Mouse (Mus musculus) cerebellum, postnatal 4 days (tissue): ENCODE data around the gene Scpep1.
A peak's percentile ranks its signal among the peaks of the same experiment; 100 is the strongest.

Source experiments
- DNase-seq, 2 experiments: peaks; one replicate each; pipeline ENCODE4 v3.0.0; 2022; ENCODE audit warnings: low spot score in 2 of 2, mixed read lengths in 1 of 2

Scpep1 gene

DNA sequence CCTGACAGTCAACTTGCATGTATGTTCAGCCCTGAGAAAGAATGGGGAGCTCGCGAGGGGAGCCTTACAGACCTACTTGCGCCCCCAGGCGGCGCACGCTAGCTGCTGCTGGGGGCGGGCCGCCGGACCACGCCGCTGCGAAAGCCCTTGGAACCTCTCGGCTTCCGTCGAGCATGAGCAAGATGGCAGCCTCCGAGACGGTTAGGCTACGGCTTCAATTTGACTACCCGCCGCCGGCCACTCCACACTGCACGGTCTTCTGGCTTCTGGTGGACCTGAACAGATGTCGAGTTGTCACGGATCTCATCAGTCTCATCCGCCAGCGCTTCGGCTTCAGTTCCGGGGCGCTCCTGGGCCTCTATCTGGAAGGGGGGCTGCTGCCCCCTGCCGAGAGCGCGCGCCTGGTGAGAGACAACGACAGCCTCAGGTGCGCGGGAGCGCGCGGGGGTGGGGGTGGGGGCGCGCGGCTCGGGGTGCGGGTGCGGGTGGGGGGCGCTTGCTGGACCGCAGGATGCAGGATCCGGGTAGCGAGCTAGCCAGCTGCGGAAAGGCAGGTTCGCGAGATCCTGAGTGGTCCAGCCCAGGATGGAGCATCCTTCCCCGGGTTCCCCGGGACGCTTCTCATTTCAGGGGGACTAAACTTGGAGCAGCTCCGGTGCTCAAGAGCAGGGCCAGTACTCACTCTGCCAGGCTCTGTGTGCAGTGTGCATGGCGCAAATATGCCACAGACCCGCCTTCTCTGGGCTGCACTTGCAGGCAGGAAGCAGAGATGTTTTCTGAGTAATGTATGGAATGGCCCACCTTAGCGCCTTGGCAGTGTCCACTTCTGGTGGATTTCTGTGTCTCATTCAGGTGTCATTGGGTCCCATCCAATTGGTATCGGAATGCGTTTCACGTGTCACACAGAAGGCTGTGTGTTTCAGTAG is 18.8 kb upstream of the Scpep1 start:
- DNase-seq, result peak; percentile 91 to 96

DNA sequence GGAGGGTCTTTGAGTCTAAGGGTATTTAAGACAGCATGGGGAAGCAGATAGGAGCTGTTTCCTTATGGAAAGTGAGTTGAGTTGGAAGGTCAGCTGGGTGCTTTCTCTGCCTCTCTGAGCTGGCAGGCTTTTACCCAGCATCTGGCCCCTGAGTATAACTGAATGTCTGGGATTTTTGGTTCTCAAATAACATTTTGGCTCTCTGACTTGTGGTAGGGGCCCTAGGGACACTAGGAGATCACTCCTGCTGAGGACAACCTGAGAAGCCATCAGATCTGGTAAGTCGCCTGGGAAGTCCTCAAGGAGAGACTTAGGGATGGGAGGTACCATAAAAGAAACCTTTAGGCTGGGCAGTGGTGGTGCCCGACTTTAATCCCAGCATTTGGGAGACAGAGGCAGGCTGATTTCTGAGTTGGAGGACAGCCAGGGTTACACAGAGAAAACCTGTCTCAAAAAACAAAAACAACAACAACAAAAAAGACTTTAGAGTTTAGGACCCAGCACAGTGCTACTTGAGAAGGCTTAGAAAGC is 15.0 kb upstream of the Scpep1 start, which contains the start of gene Coil:
TSS of gene Coil (plus strand) at position 51 of the 531 bp plus-strand sequence.
- peak in 1 of 2 experiments; percentile 14 for DNase-seq

- DNase-seq, result no peak
These were observed 11.7 kb upstream of the Scpep1 start, which contains the start of gene Elobl for GRCm38 (mm10) chr11:88966881-88967361. Gene Elobl, minus strand, starts transcription at chr11:88966931.

GRCm38 (mm10) chr11:88958851-88959250 is 3.6 kb upstream of the Scpep1 start:
- no peak for DNase-seq

DNA sequence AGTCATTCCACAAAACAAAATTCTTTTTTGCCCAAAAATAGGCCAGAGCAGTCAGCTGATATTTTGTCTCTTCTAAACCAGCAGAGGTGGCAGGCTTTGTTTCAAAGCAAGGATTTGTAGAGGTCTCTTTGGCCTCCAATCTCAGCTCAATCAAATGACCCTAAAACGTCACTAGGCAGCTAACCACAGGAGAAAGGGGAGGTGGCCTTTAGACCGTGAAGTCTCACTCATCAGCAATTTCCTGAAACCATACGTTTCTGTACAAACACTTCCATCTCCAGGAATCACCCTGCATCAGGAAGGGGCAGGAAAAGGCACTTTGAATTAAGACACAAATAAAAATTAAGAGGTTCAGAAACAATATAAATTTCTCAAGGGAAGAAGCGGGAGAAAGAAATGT is 462 bp downstream of the Scpep1 start:
- DNase-seq, result no peak

DNA sequence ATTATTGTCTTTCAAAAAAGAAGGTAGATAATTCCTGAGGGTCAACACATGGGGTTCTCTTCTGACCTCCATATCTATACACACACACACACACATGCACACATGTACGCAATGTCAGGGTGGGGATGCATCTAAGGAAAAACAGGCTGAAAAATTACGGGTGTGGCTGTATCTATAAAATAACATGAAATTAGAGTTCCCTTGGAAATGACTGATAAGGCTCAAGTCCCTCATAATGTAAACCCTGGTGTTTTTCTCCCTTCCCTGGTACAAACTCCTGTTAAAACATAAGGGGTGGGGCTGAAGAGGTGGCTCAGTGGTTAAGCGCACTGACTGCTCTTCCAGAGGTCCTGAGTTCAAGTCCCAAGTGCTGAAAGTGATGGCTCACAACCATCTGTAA is 1.7 kb downstream of the Scpep1 start:
- DNase-seq, result no peak

DNA sequence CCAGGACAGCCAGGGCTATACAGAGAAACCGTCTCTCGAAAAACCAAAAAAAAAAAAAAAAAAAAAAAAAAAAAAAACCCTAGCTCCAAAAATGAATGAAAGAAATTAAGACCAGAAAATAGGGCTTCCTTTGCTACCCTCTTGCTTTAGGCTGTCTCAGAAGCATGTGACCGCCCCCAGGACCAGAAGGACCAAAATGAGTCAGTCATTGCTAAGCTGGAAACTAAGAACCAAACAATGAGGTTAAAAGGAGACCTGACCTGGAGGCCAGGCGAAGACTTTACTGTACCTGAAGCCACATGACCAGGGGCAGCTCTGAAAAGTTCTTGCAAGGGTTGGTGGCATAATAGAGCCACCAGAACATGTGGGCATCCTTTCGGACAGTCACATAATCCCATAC is 3.1 kb downstream of the Scpep1 start:
- no peak for DNase-seq

DNA sequence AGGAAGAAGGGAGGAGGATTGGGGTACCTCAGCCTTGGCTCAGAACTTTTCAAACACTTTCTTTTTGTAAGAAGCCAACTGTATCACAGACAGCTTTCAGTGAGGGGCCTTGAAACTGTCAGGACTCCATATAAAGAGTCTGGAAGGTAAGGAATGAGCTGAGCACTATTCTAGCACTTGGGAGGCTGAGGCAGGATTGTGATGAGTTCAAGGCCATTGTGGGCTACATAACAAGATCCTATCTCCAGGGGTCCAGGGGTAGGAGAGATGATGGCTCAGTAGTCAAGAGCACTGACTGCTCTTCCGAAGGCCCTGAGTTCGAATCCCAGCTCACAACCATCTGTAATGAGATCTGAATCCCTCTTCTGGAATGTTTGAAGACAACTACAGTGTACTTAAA is 3.7 kb downstream of the Scpep1 start:
- DNase-seq, result no peak

DNA sequence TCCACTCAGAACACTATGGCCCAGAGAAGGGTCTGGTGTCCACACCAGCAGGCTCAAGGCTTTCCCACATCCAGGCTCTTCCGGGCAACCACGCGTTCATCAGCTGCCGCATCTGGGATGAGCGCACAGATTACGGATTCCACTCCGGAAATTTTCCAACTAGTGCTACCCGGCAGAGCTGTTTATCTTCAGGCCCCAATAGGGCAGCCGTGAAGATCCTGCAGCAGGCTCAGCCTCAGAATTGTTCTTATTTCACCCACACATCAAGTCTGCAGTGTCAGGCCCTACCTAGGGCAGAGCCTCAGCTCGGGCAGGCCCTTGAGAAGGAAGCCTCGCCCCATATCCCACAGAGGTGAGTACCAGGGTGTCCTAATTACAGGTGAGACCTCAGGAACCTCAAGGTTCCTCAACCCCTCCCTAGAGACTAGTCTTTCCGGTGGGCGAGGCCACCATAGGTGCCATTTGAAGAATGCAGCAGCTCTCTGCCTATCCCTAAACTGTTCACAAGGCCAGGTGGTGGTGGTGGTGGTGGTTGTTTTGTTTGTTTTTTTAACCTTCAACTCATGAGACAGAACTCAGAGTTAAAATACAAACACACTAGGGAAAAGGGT is 4.5 kb downstream of the Scpep1 start:
- no peak for DNase-seq

- no peak for DNase-seq
These were observed 5.2 kb downstream of the Scpep1 start for GRCm38 (mm10) chr11:88949802-88950639.

- no peak for DNase-seq
These were observed 6.4 kb downstream of the Scpep1 start for GRCm38 (mm10) chr11:88948896-88949295.

DNA sequence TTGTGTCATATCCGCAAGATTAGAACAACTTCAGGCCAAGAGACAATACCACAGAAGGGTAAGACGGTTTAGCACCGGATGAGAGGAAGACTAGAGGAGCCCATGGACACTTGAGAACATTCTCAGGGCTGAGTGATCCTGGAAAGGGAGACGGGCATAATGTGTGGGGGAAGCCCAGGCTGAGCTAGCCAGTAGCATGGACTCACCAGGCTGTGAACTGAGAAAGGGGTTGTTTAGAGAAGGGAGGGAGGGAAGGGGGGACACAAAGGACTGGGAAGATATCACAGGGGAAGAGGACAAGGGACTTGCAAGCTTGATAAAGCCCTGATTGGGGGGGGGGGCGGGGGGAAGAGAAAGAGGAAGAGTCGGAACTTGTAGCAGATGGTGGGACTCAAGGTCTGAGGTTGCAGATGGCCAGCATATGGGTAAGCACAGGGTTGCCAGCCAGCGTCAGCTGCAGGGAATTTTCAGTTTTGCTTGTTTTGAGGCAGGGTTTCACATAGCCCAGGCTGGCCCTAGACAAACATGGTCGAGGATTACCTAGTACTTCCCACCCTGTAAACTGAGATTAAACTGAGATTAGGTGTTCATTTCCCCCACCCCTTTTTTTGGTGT is 9.2 kb downstream of the Scpep1 start:
- DNase-seq, result no peak

- no peak for DNase-seq
These were observed 13.8 kb downstream of the Scpep1 start for GRCm38 (mm10) chr11:88941489-88941888.

GRCm38 (mm10) chr11:88939634-88940033 is 15.6 kb downstream of the Scpep1 start:
- no peak for DNase-seq

DNA sequence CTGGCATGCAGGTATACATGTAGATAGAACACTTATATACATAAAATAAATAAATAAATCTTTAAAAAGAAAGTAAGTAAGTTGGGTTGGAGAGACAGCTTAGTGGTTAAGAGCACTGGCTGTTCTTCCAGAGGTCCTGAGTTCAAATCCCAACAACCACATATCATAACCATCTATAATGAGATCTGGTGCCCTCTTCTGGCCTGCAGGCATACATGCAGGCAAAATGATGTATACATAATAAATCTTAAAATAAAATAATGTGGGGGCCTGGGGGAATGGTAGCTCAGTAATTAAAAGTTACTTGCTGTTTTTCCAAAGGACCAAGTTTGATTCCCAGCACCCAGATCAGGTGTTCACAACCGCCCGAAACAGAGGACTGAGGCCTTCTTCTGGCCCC is 16.5 kb downstream of the Scpep1 start:
- DNase-seq, result no peak

GRCm38 (mm10) chr11:88937886-88938285 is 17.4 kb downstream of the Scpep1 start:
- no peak for DNase-seq

GRCm38 (mm10) chr11:88934089-88935000 is 20.9 kb downstream of the Scpep1 start:
- no peak for DNase-seq

DNA sequence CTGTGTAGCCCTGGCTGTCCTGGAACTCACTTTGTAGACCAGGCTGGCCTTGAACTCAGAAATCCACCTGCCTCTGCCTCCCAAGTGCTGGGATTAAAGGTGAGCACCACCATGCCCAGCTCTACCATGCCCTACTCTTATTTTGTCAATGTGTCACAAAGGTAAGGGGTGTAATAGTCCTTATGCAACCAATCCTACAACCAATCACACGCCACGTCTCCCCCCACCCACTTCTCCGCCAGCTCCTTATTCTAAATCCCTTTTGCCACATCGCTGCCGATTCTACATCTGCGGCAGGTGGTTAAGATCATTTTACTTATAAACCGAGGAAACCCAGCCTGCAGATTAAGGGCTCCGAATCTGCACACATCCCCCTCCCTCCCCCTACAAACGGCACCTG is 22.2 kb downstream of the Scpep1 start:
- no peak for DNase-seq

- no peak for DNase-seq
These were observed 23.4 kb downstream of the Scpep1 start for GRCm38 (mm10) chr11:88931692-88932530.
